Mouse (Mus musculus): ENCODE results near the gene Pdzrn4.

- TF ChIP-seq GATA1 (IDR thresholded peaks at IDR 0.05; ENCODE audit: borderline replicate concordance, low read length): no peak
- no peak for TF ChIP-seq FLI1 (IDR thresholded peaks at IDR 0.05; ENCODE audit: low read length)
Measured at GRCm38 (mm10) chr15:92746081-92746480, 349.4 kb downstream of the Pdzrn4 start.

Data from megakaryocyte, embryonic 14.5 days (primary cell).